Mouse (Mus musculus) left cerebral cortex, adult 9 months (tissue): ENCODE results near the gene Hsd17b12.

Experiments used
- DNase-seq, 2 experiments: peaks; one replicate each; pipeline ENCODE4 v3.0.0; 2022; ENCODE audit warnings: low spot score in 2 of 2

The Hsd17b12 gene

DNA sequence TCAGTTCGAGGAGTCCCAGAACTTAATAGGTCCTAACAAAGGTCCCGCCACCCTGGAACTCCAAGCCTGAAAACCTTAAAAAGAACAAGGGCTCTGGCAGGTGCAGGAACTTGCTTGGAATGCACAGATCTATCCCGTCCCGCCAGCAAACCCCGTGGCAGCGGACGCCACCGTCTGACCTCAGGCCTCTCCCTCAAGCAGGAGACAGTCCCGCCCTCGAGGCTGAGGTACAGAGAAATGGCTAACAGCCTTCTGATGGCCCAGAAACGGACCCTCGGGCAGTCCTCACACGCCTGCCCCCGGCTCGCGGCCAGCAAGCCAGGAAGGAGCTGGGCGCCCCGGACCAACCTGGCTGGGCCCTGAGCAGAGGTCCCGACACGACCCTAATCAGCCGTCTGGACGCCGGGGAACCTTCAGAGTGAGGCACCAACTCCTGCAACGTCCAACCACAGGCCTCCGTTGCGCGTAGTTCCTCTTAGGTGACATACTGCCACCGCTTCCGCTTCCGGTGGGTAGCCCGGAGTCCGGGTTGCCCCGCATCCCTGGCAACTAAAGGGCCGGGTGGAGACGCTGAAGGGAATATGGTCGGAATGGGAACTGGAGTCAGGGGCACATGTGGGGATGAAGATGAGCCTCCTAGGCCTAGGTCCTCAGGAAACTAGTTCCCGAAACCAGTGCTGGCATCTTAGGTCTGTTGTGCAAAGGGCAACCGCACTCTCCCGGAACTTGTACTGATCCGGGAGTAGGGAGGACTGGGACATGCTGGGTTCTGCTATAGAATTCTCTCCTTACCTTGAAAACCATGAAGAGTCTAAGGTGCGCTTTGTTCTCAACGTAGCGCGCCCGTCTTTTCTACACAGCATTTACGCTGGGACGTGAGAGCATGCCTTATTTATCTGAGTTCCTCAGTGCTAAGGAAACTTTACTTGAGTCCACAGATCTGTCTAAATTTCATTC, 147.2 kb downstream of the Hsd17b12 start, which contains the start of gene Alkbh3:
Gene Alkbh3, minus strand, starts transcription at position 473 of the 957 bp plus-strand sequence.
- DNase-seq = peak; percentile 75 to 94

DNA sequence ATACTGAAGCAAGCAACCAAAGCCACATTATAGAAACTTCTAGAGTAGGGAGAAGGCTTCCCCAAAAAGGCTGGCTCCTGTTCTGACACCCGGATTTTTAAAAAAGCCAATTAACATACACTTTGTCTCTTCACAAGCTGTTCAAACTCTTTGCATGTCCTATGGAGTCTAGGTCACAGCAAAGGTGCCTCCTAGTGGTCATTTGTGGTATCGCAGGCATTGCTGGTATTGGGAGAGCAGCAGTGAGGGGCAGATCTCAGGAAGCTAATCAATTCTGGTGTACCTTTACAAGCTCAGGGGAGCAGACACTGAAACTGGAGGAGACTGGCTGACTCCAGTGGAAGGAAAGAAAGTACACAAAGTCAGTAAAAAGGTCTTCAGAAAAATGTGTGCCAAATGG, 155.4 kb downstream of the Hsd17b12 start:
- DNase-seq = peak; percentile 49 to 92

DNA sequence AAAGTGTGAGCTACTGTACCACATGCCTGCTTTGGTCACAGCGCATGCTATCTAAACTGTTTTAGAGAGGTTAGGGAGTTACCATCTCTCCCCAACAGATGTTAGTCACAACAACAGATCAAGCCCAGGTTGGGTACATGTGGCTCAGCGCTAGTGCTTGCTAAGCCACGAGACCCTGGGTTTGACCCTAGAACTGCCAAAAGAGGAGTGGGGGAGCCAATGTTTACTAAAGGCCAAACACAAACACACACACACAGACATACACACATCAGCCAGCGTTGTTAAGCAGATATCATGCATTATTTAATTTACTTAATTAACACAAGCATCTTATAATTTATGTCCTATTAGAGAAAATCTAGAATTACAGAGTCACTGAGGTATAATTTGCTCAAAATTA, 155.8 kb downstream of the Hsd17b12 start:
- no peak for DNase-seq

DNA sequence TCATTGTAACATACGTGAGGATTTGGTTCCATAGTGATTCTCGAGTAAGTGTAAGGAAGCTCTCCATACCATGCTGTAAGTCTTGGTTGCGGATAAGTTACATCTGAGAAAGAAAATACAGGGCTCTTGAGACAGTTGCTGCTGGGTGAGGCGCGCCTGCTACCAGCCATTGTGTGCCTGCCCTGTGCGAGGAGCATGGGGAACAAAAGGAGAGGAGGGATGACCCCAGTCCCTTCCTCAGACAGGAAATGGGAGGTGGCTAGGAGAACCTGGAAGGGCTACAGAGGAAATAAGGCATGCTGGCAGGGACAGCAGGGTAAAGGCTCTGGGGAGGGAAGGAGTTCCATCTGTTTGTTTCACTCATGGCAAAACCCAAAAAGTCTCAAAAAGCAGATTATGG, 156.4 kb downstream of the Hsd17b12 start:
- DNase-seq = no peak

DNA sequence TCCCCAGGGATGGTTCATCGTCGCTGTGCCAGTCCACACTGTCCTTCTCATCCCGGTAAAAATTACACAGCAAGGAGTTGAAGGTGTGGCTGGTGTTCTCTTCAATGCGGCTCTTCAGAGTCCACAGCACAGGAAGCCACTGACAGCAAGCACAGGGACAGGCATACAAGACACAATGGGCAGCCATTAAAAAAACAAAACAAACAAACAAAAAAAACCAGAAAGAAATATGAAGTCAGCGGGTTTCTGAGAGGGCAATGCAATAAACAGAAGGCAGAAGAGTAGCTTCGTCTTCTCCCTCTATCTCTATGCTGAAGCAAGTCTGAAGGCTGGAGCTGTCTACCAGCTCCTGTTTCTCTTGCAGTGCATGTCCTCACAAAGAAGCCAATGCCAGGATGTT, 161.5 kb downstream of the Hsd17b12 start, which contains the start of gene Gm27027:
Gene Gm27027, minus strand, starts transcription at position 101 of the 400 bp plus-strand sequence.
- DNase-seq = no peak

DNA sequence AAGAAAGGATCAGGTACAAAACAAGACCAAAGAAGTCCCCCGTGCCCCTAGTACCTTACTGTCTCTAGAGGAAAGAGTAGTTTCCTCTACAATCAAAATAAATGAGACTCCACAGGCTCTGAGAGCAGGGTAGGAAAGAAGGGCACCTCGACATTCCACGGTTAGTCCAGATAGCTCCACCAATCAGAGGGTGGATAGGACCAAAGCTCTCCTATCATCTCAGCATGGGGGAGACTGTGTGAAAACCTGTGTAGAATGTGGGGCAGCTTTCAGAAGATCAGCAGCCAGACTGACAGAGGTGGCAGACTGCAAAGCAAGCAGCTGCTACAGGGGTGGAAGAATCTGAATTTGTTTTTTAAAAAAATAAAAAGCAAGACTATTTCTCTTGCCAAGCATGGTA, 165.0 kb downstream of the Hsd17b12 start:
- DNase-seq = no peak

DNA sequence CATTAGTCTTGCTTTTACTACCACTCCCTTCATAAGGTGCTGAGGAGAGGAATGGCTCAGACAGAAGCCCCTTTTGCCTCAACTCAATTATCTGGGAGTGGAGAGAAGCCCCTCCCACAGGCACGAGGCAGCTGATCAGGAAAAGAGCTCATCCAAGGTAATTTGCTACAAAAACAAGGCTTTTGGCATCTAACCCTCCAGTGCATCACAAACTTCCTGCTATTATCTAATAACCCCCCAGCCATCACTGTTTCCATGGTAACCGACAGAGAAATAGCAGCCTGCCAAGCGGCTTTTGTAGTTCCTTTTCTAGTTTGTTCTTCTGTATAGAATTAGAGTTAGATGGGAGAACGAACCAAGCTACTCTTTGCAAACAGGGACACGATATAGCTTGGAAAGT, 165.5 kb downstream of the Hsd17b12 start:
- DNase-seq = peak; percentile 28 to 58

DNA sequence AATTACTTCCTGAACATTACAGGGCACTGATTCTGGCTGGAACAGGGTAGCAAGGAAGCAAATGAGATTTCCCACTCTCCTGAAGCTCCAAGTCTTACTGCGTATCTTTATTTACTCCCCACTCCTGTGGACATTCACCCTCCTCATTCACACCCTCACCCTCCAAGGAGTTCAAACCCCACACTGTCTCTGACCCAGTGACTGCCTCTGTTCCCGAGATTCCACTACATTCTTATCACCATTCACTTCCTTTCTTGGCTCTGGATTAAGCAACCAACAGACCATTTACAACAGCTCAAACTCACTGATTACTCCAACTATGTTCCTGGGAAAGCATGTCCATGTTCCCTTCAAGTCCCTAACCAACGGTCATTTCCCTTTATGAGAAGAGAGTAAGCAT, 166.4 kb downstream of the Hsd17b12 start:
- DNase-seq = no peak

DNA sequence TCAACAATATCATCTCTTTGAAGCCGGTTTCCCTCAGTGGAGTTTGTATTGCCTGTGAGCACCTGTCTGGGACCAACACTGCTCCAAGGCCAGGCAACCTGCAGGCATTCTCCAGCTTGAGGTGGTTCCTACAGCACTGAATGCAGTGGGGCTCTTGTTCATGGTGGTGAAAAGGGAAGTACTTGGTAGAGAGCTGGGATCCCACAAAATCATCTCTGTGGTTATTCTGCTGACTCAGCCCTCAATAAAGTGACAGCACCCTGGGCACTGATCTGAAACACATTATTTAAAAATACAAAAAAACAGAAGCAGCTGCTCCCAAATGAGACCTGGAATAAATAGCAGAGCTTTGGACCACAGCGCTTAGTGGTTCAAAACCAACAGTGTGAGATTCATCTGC, 169.3 kb downstream of the Hsd17b12 start:
- no peak for DNase-seq
